Mouse (Mus musculus) liver, embryonic 14.5 days (tissue): ENCODE data around the gene Nckipsd.

Source experiments
- CTCF ChIP-seq: IDR thresholded peaks from 2 replicates; pipeline ENCODE4 v1.5.1; 2016; ENCODE audit warnings: antibody characterized with exemption, low read depth, control low read depth
- EP300 ChIP-seq: IDR thresholded peaks from 2 replicates; pipeline ENCODE4 v1.6.1; 2016; ENCODE audit warnings: antibody characterized with exemption, low read depth

DNA sequence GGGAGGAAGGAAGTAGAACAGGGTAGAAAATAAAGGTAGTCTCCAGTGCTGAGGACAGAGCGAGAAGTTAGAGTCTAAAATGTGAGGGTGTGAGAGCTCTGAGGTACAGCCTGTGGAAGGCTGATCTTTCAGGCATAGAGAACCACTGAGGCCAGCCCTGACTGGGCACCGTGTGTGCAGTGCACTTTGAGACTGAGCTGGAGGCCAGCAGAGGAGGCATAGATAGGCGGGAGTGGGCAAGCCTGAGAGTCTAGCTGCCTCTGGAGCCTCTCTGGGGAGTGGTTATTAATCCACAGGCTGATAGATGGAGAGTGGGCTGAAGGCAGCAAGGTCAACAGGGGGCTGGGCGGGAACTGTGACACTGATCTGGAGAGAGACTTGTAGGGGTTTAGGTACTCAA lies 26.3 kb upstream of the Nckipsd start:
- TF ChIP-seq CTCF = no peak
- TF ChIP-seq EP300 = no peak
